Mouse (Mus musculus) Patski (cell line): ENCODE measurements around the gene 1700028J19Rik. TPM values are rescaled to one million over a fixed set of nuclear protein-coding genes. Genes with fewer than 3 reads are reported as not detected.
"Not testable (repeated sequence)": the region's sequence is repeated elsewhere in the genome, so short reads cannot be mapped to it uniquely, and the experiment has no call there.

Experiments
- ATAC-seq: fragments of 100-300 bp; one replicate; pipeline ENCODE4 v1.8.0; 2021
- CTCF ChIA-PET: fragments of 350-600 bp; sonication (Branson Sonifier 250); formaldehyde crosslinking; loops from one replicate; lab custom pipeline; 2022; ENCODE audit warnings: inconsistent platforms; lab: Charles Lee
- POLR2A ChIA-PET: fragments of 350-600 bp; sonication (Branson Sonifier 250); formaldehyde crosslinking; loops from one replicate; lab custom pipeline; 2022; ENCODE audit warnings: antibody characterized with exemption, inconsistent platforms; lab: Charles Lee
- DNase-seq: peaks from one replicate; pipeline ENCODE4 v3.0.0-alpha.2; 2011; ENCODE audit warnings: low read depth, low spot score
- H3K27me3 ChIP-seq: fragments of 371-371 bp; one replicate; pipeline ENCODE4 v1.5.1; 2021
- CTCF ChIP-seq: fragments of 100-300 bp; IDR thresholded peaks from one replicate; pipeline ENCODE4 v1.5.1; 2021
- in situ Hi-C: fragments of 300-500 bp; cut with MboI; formaldehyde crosslinking; loops from 3 replicates; pipeline ENCODE4 v1.11.1; 2018; ENCODE audit warnings: low pct_unique_long_range_greater_than_20kb, mixed read lengths
- polyA plus RNA-seq: library from polyadenylated mRNA; unstranded; gene quantifications from one replicate; pipeline ENCODE4 v1.2.3, GENCODE M21; 2021

Gene 1700028J19Rik
- polyA plus RNA-seq, 1 experiment from 2014 or later: 0.23 TPM

GRCm38 (mm10) chr7:44225076-44225475 is 21.4 kb downstream of the 1700028J19Rik start, which contains the start of gene Klk1:
TSS of gene Klk1 (plus strand) at chr7:44225360.
- DNase-seq (no peak), ATAC-seq (no peak)
- in situ Hi-C loops: loop anchor here (25.0 kb wide), 1 partner anchor 638 kb away; the partner anchor contains the start of gene Zfp719
- H3K27me3 ChIP-seq: peaks cover 2% of the 10 kb centered on the region
- no peak for TF ChIP-seq CTCF
- CTCF ChIA-PET: no interaction called here
- POLR2A ChIA-PET: no interaction called here

GRCm38 (mm10) chr7:44222335-44222734 is 24.2 kb downstream of the 1700028J19Rik start:
- CTCF ChIA-PET, H3K27me3 ChIP-seq, in situ Hi-C loops, POLR2A ChIA-PET, DNase-seq, ATAC-seq: not testable (repeated sequence)

- DNase-seq, ATAC-seq, H3K27me3 ChIP-seq, POLR2A ChIA-PET, CTCF ChIA-PET, in situ Hi-C loops: not testable (repeated sequence)
These were observed 24.9 kb downstream of the 1700028J19Rik start for GRCm38 (mm10) chr7:44221601-44222000.

- ATAC-seq: no peak
- peaks cover 2% of the 10 kb centered on the region for H3K27me3 ChIP-seq
- no peak for DNase-seq
- ChIA-PET CTCF (no interaction called here), POLR2A (no interaction called here)
- in situ Hi-C loops: no loop called here
- no peak for TF ChIP-seq CTCF
These were observed 30.9 kb downstream of the 1700028J19Rik start, which contains the start of gene Klk1b5 for GRCm38 (mm10) chr7:44215645-44216044. TSS of gene Klk1b5 (plus strand) at chr7:44215945.

GRCm38 (mm10) chr7:44208307-44208706 is 38.2 kb downstream of the 1700028J19Rik start:
- CTCF ChIA-PET: no interaction called here
- POLR2A ChIA-PET: no interaction called here

GRCm38 (mm10) chr7:44207135-44207534 is 39.4 kb downstream of the 1700028J19Rik start, which contains the start of gene Klk1b4:
TSS of gene Klk1b4 (plus strand) at chr7:44207435.
- POLR2A ChIA-PET, H3K27me3 ChIP-seq, in situ Hi-C loops, ATAC-seq, CTCF ChIA-PET, DNase-seq: not testable (repeated sequence)

More at GRCm38 (mm10) chr7:44208307-44208706, 38.2 kb downstream of the 1700028J19Rik start:
- H3K27me3 ChIP-seq: no peaks in the 10 kb centered on the region
- TF ChIP-seq CTCF: no peak
- ATAC-seq: no peak
- no peak for DNase-seq
- in situ Hi-C loops: no loop called here

GRCm38 (mm10) chr7:44197891-44198290 is 48.6 kb downstream of the 1700028J19Rik start, which contains the start of gene Klk1b3:
TSS of gene Klk1b3 (plus strand) at chr7:44198191.
- CTCF ChIA-PET: no interaction called here
- POLR2A ChIA-PET: no interaction called here
- ATAC-seq (no peak), DNase-seq (no peak)
- TF ChIP-seq CTCF: no peak
- in situ Hi-C loops: loop anchor here (10.0 kb wide), 2 partner anchors 83 to 143 kb away; partner anchors contain the start of genes Klk1b22 and Klk1b27
- no peaks in the 10 kb centered on the region for H3K27me3 ChIP-seq

- CTCF ChIA-PET, ATAC-seq, POLR2A ChIA-PET: not testable (repeated sequence)
These were observed 53.0 kb downstream of the 1700028J19Rik start for GRCm38 (mm10) chr7:44193466-44193865.

GRCm38 (mm10) chr7:44187936-44188335 is 58.6 kb downstream of the 1700028J19Rik start, which contains the start of gene Klk1b24:
TSS of gene Klk1b24 (plus strand) at chr7:44188236.
- DNase-seq, H3K27me3 ChIP-seq, in situ Hi-C loops, CTCF ChIA-PET, POLR2A ChIA-PET, ATAC-seq: not testable (repeated sequence)

More at GRCm38 (mm10) chr7:44193466-44193865, 53.0 kb downstream of the 1700028J19Rik start:
- in situ Hi-C loops: loop anchor here (10.0 kb wide), 2 partner anchors 79 to 139 kb away; partner anchors contain the start of genes Klk1b22 and Klk1b27
- not testable (repeated sequence) for DNase-seq, H3K27me3 ChIP-seq

GRCm38 (mm10) chr7:44186516-44186915 is 60.0 kb downstream of the 1700028J19Rik start:
- H3K27me3 ChIP-seq, DNase-seq, POLR2A ChIA-PET, CTCF ChIA-PET, in situ Hi-C loops, ATAC-seq: not testable (repeated sequence)

Other genes starting within 250 kb of the 1700028J19Rik start
- gene Klk1b26, start 234.5 kb downstream of the 1700028J19Rik start, polyA plus RNA-seq: not detected
- not detected for gene Klk1b27, start 194.4 kb downstream of the 1700028J19Rik start, polyA plus RNA-seq
- gene Klk1b21, start 144.4 kb downstream of the 1700028J19Rik start, polyA plus RNA-seq: not detected
- not detected for gene Klk1b22, start 134.0 kb downstream of the 1700028J19Rik start, polyA plus RNA-seq
- not detected for gene Klk1b16, start 109.9 kb downstream of the 1700028J19Rik start, polyA plus RNA-seq
- gene Klk1b24, start 58.5 kb downstream of the 1700028J19Rik start, polyA plus RNA-seq: not detected
- not detected for gene Klk1b3, start 48.5 kb downstream of the 1700028J19Rik start, polyA plus RNA-seq
- gene Klk1b4, start 39.3 kb downstream of the 1700028J19Rik start, polyA plus RNA-seq: not detected
- gene Klk1b5, start 30.8 kb downstream of the 1700028J19Rik start, polyA plus RNA-seq: not detected
- gene Klk1, start 21.3 kb downstream of the 1700028J19Rik start, polyA plus RNA-seq: not detected
- gene Gm36864, start 10.5 kb downstream of the 1700028J19Rik start, polyA plus RNA-seq: not detected
- 32.3 TPM for gene 2410002F23Rik, start within 50 bp of the 1700028J19Rik start, polyA plus RNA-seq
- gene Acp4, start 10.7 kb upstream of the 1700028J19Rik start, polyA plus RNA-seq: not detected
- gene Gm15517, start 14.8 kb upstream of the 1700028J19Rik start, polyA plus RNA-seq: not detected
- gene Clec11a, start 60.2 kb upstream of the 1700028J19Rik start, polyA plus RNA-seq: 0.68 TPM
- 1.9 TPM for gene Shank1, start 63.6 kb upstream of the 1700028J19Rik start, polyA plus RNA-seq
- gene Syt3, start 137.4 kb upstream of the 1700028J19Rik start, polyA plus RNA-seq: 6.4 TPM
- gene 1700008O03Rik, start 139.1 kb upstream of the 1700028J19Rik start, polyA plus RNA-seq: 0.98 TPM
- gene Lrrc4b, start 182.3 kb upstream of the 1700028J19Rik start, polyA plus RNA-seq: 0.03 TPM
- gene Aspdh, start 218.7 kb upstream of the 1700028J19Rik start, polyA plus RNA-seq: not detected
- gene Josd2, start 221.3 kb upstream of the 1700028J19Rik start, polyA plus RNA-seq: 70.4 TPM
- gene Emc10, start 249.8 kb upstream of the 1700028J19Rik start, polyA plus RNA-seq: 249 TPM
- gene Fam71e1, start 249.9 kb upstream of the 1700028J19Rik start, polyA plus RNA-seq: 6.9 TPM